Mouse (Mus musculus): ENCODE data around the gene Pla2g12a.

Pla2g12a gene

DNA sequence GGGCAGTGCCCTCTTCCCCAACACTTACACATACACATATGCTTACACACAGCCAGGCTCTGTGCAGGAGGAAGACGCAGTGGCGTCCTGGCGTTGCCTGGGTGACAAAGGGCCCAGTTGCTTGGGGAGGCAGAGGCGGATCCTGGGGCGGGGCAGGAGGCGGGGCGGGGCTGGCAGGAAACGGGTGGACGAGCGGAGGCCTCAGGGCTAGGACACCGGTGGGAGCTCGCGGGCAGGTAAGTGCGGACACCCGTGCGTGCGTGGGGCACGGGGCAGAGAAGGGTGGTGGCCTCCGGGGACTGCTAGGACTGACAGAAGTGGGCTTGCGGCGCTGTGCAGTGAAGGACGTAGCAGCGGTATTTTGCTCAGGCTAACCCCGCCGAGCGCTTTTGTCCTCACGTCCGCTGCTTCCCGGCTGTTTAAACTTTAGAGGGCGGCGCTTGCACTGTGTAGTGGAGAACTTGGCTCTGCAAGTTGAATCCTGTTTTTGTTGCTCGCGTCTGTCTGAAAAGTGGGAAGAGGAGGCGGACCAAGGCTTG lies 22.9 kb downstream of the Pla2g12a start, which contains the start of gene Casp6:
Gene Casp6, plus strand, starts transcription at position 155 of the 539 bp plus-strand sequence.
- DNase-seq (ENCODE audit: low spot score), result peak; percentile 73

DNA sequence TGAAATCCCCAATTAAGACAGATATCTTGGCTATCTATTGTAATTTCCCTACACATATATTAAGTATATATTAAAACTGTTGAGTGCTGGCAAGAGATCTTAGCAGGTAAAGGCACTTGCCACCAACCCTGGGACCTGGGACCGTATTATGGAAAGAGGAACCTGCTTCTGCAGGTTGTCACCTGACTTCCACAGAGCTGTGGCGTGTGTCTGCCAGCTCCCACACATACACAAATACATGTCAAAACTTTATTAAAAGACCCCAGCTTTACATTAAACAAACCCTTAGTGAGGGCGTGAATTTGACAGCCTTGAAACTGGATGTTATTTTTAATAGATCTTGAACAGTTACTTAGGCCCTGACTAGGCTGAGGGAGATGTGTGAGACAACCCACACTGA lies 25.0 kb downstream of the Pla2g12a start:
- DNase-seq (ENCODE audit: low spot score), result no peak

DNA sequence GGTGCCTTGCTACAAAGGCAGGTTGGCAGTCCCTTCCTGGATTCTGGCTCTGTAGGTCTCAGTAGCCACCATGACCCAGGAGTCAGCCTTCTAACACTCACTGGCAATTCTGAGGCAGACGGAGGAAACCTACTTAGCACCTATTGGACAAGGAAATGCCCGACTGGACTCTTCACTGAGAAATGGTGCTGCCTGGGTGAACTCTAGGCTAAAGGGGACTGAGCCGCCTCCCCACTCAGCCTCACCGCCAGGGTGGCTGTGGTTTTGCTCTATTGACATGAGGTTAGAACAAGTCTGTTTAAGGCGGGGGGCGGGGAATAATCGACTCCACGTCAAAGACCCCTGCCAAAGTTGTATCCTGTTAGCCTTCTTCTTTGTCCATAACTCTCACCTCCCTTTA lies 25.5 kb downstream of the Pla2g12a start:
- DNase-seq (ENCODE audit: low spot score), result no peak

DNA sequence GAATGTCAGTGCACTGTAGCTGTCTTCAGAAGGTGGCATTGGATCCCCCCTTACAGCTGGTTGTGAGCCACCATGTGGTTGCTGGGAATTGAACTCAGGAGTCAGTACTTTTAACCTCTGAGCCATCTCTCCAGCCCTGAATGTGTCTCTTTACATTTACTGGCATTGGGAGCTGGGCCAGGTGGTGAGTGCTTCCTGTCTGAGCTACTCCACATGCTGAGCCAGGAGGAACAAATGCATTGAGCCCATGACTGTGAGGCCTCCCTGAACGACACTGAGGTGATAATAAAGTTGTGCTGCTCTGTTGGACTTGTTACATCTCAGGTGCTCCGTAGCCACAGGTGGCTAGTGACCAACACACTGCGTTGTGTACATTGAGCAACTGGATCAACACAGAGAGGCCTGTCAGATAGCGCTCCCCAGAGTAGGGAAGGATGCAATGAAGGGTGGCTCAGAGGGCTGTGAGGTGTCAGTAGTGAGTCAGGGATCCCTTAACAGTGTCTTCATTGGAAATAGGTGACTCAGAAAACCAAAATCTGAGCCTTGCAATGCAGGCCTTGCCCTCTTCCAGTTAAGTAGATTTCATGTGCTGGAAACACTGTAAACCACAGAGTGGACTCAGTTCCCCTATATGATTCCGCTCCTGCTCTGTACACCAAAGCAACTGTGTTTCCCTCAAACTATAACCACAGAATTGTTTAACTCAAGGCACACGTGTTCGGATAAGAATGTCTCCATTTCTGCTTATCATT lies 26.2 kb downstream of the Pla2g12a start:
- DNase-seq (ENCODE audit: low spot score), result no peak

DNA sequence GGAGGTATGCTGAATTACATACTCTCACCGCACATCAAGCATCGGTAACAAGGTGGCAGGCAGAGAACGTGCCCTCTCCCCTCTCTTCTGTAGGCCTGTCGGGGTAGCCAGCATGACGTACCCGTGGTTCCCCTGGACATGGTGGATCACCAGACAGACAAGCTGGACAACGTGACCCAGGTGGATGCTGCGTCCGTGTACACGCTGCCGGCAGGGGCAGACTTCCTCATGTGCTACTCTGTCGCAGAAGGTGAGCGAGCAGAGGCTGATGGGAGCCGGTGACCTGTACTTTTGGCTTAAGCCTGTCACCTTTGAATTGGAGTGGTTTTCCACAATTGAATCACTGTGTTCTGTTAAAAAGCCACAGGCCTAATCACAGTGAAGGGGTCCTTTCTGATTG lies 33.6 kb downstream of the Pla2g12a start:
- DNase-seq (ENCODE audit: low spot score), result no peak

DNA sequence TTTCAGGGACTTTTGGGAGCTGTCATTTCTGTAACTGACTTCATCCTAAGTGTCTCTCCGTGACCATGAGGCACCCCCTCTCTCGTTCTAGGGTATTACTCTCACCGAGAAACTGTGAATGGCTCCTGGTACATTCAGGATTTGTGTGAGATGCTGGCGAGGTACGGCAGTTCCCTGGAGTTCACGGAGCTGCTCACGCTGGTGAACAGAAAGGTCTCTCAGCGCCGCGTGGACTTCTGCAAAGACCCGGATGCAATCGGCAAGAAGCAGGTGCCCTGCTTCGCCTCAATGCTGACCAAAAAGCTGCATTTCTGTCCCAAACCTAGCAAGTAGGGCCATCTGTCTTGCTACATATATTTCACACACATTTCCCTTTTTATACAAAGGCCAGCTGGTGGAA lies 34.8 kb downstream of the Pla2g12a start:
- DNase-seq (ENCODE audit: low spot score), result no peak

DNA sequence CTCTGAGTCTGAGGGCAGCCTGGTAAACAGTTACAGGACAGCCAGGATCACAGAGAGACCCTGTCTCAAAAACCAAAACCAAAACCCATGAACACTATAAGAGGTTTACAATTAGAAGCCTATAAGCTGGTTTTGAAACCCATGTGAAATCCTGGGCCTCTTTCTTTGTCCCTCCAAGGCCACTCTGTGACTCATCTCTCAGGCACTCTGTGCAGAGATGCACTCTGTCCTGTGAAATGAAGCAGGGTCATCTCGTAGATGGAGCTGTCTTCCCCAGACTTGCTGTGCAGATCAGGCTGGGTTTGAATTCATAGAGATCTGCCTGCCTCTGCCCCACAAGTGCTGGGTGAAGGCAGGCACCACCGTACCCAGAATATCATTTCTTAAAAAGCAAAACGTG lies 39.0 kb downstream of the Pla2g12a start:
- no peak for DNase-seq (ENCODE audit: low spot score)

DNA sequence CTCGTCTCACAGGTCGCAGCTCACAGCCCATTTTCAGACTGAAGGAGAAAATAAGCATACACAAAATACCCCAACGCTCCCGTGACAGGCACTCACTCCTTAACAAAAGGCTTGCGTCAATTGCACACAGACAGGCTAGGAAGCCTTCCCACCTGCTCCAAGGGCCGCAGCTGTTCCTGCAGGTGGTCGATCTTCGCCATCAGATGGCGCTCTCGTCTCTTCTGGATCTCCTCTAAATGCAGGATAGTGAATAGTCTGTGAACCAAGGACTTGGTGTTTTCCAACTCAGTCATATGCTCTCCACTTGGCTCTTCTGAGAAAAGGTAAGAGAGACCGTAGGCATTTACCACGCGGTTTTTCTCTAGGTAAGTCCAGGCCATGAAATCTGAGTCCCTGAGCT lies 40.0 kb downstream of the Pla2g12a start:
- peak; percentile 61 for DNase-seq (ENCODE audit: low spot score)

DNA sequence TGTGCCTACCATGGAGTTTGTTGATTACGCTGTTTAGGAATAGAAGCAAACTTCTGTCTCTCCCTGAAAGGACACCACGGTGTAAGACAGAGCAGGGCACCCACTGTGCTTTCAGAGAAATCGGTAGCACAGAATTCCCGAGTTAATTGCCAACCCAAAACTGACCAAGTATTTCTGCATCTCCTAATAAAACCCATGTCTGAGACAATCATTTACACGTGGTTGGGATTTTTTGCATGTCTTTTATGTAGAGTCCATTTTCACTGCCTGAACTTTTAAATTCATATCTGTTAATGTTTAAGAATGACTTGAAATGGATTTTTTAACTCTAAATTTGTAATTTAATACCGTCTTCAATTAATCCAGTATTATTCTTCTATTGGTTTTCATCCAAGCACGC lies 45.2 kb downstream of the Pla2g12a start:
- DNase-seq (ENCODE audit: low spot score), result no peak

DNA sequence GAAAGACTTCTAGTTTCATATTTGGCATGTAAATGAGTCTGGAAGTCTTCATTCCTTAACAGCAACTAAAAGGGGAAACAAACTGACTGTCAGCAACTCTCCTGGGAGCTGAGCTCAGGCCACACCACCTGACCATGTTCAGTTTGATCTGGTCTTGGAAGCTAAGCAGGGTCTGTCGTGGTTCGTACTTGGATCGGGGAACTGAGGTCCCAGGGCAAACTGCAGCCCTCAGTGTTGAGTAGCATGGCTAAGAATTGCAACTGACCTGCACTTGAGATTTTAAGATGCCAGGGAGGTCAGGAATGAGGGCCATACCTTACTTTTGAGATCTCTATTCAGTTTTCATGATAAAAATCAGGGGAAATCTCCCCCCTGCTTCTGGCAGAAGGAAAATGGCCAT lies 47.5 kb downstream of the Pla2g12a start:
- DNase-seq (ENCODE audit: low spot score), result no peak

DNA sequence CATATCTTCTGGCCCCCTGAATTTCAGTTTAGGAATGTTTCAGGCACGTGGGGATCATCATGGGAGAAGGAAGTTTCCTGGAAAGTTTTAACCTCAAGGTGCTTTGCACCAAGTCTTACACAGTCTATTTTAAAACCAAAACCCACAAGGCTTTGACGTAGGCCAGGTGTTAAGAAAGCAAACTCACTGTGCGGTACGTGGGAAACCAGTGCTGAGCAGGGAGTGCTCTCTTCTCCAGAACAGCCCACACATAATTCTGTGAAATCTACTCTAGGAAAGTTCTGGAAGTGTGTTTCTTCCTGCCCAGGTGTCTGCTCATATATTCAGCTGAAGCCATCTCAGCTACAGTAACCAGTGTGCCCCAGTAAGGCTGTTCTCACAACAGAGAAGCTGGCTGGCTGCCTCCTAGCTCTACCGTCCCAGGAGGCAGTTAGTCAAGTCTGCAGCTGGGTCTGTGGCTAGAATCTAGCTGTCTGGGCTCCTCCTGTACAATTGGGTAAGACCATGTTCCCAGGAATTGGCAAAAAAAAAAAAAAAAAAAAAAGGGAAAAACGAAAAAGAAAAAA lies 51.9 kb downstream of the Pla2g12a start:
- no peak for DNase-seq (ENCODE audit: low spot score)

DNA sequence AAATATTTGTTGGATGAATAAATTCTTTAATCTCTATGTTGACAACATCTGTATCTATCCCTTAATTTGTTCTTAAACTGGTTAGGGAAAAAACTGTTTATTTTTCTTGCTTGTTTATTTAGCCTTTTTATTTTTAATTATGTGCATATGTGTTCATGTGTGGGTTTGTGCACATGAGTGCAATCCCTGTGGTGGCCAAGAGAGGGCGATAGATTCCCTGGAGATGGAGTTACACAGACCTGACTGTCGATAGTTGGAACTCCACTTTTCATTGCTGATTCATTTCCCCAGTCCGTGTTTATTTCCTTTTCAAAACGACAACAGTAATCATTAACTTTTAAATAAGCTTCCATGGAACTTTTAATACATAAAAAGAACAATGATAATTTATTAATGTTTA lies 54.0 kb downstream of the Pla2g12a start:
- DNase-seq (ENCODE audit: low spot score), result no peak

DNA sequence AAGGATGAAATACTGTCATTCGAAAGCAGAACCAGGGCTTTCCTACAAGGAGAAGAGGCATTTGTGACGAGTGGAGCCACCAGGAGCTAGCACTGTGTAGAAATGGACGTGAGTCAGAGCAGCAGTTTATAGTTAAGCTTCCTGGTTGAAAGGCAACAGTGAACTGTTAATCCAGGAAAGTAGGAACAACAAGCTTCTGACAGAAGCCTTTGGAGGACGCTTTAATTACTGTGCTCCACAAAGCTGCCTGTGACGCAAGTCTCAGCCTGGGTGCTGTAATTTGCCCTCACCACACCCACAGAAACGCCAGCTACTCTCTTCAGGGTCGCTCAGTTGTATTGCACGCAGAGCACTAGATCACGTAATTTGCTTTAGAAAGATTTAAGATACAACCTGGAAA lies 58.2 kb downstream of the Pla2g12a start:
- no peak for DNase-seq (ENCODE audit: low spot score)

DNA sequence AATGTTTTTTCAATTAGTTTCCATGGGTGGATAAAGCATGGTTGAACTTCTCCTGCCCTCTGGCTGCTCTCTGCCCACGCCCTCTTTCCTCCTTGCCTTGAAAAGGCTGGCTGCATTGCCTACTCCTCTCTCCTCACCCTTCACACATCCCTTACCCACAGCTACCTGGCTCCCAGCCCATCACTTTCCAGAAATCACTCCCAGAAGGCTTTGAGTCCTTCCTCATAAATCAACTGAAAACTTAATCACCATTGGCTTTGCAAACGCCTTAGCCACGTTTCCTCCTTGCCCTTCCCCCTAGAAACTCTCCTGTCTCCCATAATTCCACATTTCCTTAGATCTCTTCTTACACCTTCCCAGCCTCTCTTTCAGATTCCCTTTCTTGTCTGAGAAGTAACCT lies 59.4 kb downstream of the Pla2g12a start:
- DNase-seq (ENCODE audit: low spot score), result peak; percentile 21

DNA sequence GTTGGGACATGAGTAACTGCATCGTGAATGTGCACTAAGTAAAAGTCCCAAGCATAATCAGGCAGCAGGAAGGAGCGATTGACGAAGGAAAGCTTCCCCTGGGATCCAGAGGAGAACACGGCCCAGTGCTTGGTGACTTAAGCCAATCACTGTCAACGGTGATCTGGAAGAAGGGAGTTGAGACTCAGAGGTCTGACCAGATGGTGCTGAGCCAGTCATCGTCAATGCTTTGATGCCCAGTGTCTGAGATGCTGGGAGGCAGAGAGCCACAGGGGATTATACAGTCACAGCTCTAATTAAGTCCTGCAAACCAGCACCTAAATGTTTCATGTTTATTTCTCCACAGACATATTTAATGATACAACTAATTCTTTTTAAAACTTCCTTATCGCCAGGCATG lies 60.7 kb downstream of the Pla2g12a start:
- DNase-seq (ENCODE audit: low spot score), result no peak

DNA sequence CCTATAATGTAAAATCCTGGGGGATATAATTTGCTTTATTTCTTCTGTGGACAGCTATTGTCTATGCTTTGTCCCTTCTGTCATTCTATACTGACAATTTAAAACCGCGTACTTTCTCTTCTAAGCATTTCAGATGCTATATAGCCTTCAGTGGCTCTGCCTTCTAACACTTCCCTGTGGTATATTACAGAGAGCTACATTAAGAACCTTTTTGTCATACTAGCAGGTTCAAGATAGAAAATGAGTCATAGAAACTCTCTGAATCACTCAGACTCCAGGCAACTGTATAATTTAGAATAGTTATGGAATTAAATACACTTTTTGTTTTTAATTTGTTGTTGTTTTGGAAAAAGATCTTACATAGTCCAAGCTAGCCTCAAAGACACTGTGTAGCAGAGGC lies 62.4 kb downstream of the Pla2g12a start:
- DNase-seq (ENCODE audit: low spot score), result no peak

DNA sequence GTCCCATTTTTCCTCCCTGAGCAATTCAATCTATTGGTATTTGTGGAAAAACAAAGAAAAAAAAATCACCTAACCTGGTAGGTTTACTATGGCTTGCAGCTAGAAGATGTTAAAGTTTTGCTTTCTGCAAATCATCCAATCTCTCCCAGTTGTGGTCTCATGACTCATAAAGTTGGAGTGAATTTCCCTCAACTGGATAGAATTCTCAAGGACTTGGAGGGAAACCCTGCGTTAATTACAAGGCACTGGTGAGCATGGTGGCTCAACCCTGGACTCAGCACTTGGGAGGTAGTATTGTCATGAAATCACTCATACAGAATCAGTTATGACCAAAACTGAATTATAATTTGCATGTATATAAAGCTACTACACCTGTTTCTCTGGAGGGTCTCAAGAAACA lies 62.9 kb downstream of the Pla2g12a start:
- no peak for DNase-seq (ENCODE audit: low spot score)

DNA sequence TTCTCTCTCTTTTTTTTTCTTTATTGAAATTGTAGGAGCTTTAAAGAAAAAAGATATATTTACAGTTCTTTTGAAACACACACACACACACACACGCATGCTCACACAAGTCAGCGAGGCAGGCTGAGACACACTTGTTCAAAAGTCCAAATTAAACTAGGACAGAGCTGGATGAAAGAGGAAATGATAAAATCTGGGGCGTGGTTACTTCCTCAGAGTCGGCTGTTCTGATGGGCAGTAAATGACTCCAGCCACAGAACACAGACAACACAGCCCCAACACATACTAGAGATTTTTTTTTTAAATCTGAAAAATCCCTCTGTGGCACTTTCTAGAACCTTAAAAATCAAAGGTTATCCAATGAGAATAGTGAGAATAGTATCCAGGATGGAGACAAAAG lies 65.4 kb downstream of the Pla2g12a start:
- no peak for DNase-seq (ENCODE audit: low spot score)
